Mouse (Mus musculus) intestine, embryonic 14.5 days (tissue): ENCODE measurements around the gene Adamtsl3. TPM values are rescaled to one million over a fixed set of nuclear protein-coding genes. Genes with fewer than 3 reads are reported as not detected.

Experiments
- ATAC-seq: fragments of 200-750 bp; cut with Nextera tagmentation; replicated peaks from 2 replicates; pipeline ENCODE4 v1.8.0; 2017; ENCODE audit warnings: low read depth, moderate number of reproducible peaks, moderate TSS enrichment, moderate library complexity; ENCODE audit not compliant: low FRiP score, low TSS enrichment
- DNase-seq: peaks from one replicate; pipeline ENCODE4 v3.0.0-alpha.2; 2018; ENCODE audit warnings: low spot score
- H3K27ac ChIP-seq: fragments of 300-500 bp; sonication (generic); 2 replicates; pipeline ENCODE4 v1.5.1; 2014; ENCODE audit warnings: low read depth, mild to moderate bottlenecking, control low read depth
- H3K27me3 ChIP-seq: fragments of 300-500 bp; sonication (generic); replicated peaks from 2 replicates; pipeline ENCODE4 v1.6.1; 2014; ENCODE audit warnings: low read length, control low read depth; ENCODE audit not compliant: control insufficient read depth, insufficient read depth
- H3K36me3 ChIP-seq: fragments of 300-500 bp; sonication (generic); 2 replicates; pipeline ENCODE4 v1.6.1; 2014; ENCODE audit warnings: low read length, control low read depth; ENCODE audit not compliant: control insufficient read depth, insufficient read depth
- H3K4me1 ChIP-seq: fragments of 300-500 bp; sonication (generic); replicated peaks from 2 replicates; pipeline ENCODE4 v1.6.1; 2014; ENCODE audit warnings: low read length, control low read depth, mixed read lengths; ENCODE audit not compliant: control insufficient read depth, insufficient read depth
- H3K4me2 ChIP-seq: fragments of 300-500 bp; sonication (generic); 2 replicates; pipeline ENCODE4 v1.6.1; 2014; ENCODE audit warnings: low read length
- H3K4me3 ChIP-seq: fragments of 300-500 bp; sonication (generic); 2 replicates; pipeline ENCODE4 v1.5.1; 2014; ENCODE audit warnings: low read depth, low read length, control low read depth, mixed read lengths
- H3K9ac ChIP-seq: fragments of 300-500 bp; sonication (generic); 2 replicates; pipeline ENCODE4 v1.6.1; 2014; ENCODE audit warnings: mild to moderate bottlenecking, low read length
- H3K9me3 ChIP-seq: fragments of 300-500 bp; sonication (generic); 2 replicates; pipeline ENCODE4 v1.6.1; 2016; ENCODE audit warnings: low read length, control low read depth; ENCODE audit not compliant: control insufficient read depth
- whole genome bisulfite sequencing: fragments of 180-500 bp; shearing (Covaris S2); extraction: QIAGEN DNeasy Blood & Tissue Kit; methylation state at CpG from one replicate; pipeline ENCODE4 v1.1.7; 2014; 5-methylcytosine and 5-hydroxymethylcytosine counted together
- polyA plus RNA-seq: library from polyadenylated mRNA; unstranded; fragments of >200 nt; fragmentation: Nextera tagmentation; extraction: Ambion mirVana; gene quantifications from 2 replicates; pipeline ENCODE4 v1.2.1, GENCODE M21; 2014

The Adamtsl3 gene
- polyA plus RNA-seq, 1 experiment from 2014 or later = 0.41 TPM

GRCm38 (mm10) chr7:82458376-82458775, 122.9 kb downstream of the Adamtsl3 start:
- no peak for DNase-seq
- H3K36me3 ChIP-seq = no peaks in the 10 kb centered on the region
- no peak overlapping the region for H3K27ac ChIP-seq
- 56% methylated on average over 2 of the region's 2 CpGs for WGBS
- ATAC-seq = no peak
- H3K4me1 ChIP-seq = no peaks in the 10 kb centered on the region
- no peak overlapping the region for H3K4me3 ChIP-seq
- no peaks in the 10 kb centered on the region for H3K27me3 ChIP-seq
- no peak overlapping the region for H3K4me2 ChIP-seq
- no peaks in the 10 kb centered on the region for H3K9me3 ChIP-seq
- no peak overlapping the region for H3K9ac ChIP-seq

DNA sequence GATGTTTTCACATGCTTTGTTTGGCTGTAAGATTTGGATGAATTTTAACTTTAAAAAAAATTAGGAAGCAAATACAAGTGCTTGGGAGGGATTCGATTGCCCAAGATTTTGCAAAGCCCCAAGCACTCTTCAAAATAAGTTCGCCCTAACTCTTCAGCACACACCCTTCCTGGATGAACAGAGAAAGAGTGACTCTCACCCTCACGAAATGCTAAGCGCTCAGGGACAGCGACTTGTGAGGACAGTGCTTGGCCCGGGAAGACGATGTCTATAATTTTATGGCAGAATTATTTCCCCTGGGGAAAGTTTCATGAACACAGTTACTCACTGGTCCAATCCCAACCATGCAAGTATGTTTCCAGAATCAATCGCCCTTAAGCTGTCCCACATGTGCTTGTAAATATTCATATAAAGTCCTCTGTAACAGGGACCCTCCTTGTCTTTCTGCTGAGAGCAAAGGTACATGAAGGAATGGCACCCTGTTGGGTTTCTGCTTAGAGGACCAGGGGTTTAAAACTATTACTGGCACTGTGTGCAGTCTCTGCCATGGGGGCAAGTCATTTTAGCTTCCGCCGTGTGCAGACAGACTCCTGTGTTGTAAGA, 127.5 kb downstream of the Adamtsl3 start:
- no peak for DNase-seq
- no peaks in the 10 kb centered on the region for H3K27me3 ChIP-seq
- H3K9ac ChIP-seq = no peak overlapping the region
- 86% methylated on average over 10 of the region's 10 CpGs for WGBS
- no peak overlapping the region for H3K27ac ChIP-seq
- H3K36me3 ChIP-seq = no peaks in the 10 kb centered on the region
- no peaks in the 10 kb centered on the region for H3K4me1 ChIP-seq
- no peak overlapping the region for H3K4me2 ChIP-seq
- ATAC-seq = no peak
- no peak overlapping the region for H3K4me3 ChIP-seq
- no peaks in the 10 kb centered on the region for H3K9me3 ChIP-seq

GRCm38 (mm10) chr7:82464364-82464763, 128.9 kb downstream of the Adamtsl3 start:
- Histone ChIP-seq H3K27ac (no peak overlapping the region), H3K4me3 (no peak overlapping the region), H3K9ac (no peak overlapping the region), H3K27me3 (no peaks in the 10 kb centered on the region), H3K36me3 (no peaks in the 10 kb centered on the region), H3K4me2 (no peak overlapping the region), H3K4me1 (no peaks in the 10 kb centered on the region), H3K9me3 (no peaks in the 10 kb centered on the region)
- DNase-seq (no peak), ATAC-seq (no peak)
- WGBS = 75% methylated on average over 2 of the region's 2 CpGs

GRCm38 (mm10) chr7:82465437-82465836, 129.9 kb downstream of the Adamtsl3 start:
- Histone ChIP-seq H3K4me3 (no peak overlapping the region), H3K27ac (no peak overlapping the region), H3K9me3 (no peaks in the 10 kb centered on the region), H3K36me3 (no peaks in the 10 kb centered on the region), H3K9ac (no peak overlapping the region), H3K27me3 (no peaks in the 10 kb centered on the region), H3K4me2 (no peak overlapping the region), H3K4me1 (no peaks in the 10 kb centered on the region)
- WGBS = 66% methylated on average over 6 of the region's 6 CpGs
- DNase-seq (no peak), ATAC-seq (no peak)

GRCm38 (mm10) chr7:82476441-82477221, 141.1 kb downstream of the Adamtsl3 start:
- ATAC-seq (no peak), DNase-seq (no peak)
- Histone ChIP-seq H3K4me2 (no peak overlapping the region), H3K4me1 (no peaks in the 10 kb centered on the region), H3K27ac (no peak overlapping the region), H3K9me3 (no peaks in the 10 kb centered on the region), H3K4me3 (no peak overlapping the region), H3K36me3 (no peaks in the 10 kb centered on the region), H3K9ac (no peak overlapping the region), H3K27me3 (no peaks in the 10 kb centered on the region)
- WGBS = 85% methylated on average over 16 of the region's 16 CpGs

- Histone ChIP-seq H3K9me3 (no peaks in the 10 kb centered on the region), H3K4me1 (no peaks in the 10 kb centered on the region), H3K4me2 (no peak overlapping the region), H3K4me3 (no peak overlapping the region), H3K36me3 (no peaks in the 10 kb centered on the region), H3K9ac (no peak overlapping the region), H3K27ac (no peak overlapping the region), H3K27me3 (no peaks in the 10 kb centered on the region)
- ATAC-seq (no peak), DNase-seq (no peak)
- WGBS = 72% methylated on average over 3 of the region's 3 CpGs
Observed at GRCm38 (mm10) chr7:82478461-82478860, 143.0 kb downstream of the Adamtsl3 start.

GRCm38 (mm10) chr7:82478861-82479755, 143.6 kb downstream of the Adamtsl3 start:
- H3K27ac ChIP-seq = no peak overlapping the region
- DNase-seq (no peak), ATAC-seq (no peak)
- no peak overlapping the region for H3K9ac ChIP-seq
- no peaks in the 10 kb centered on the region for H3K27me3 ChIP-seq
- H3K9me3 ChIP-seq = no peaks in the 10 kb centered on the region
- H3K4me1 ChIP-seq = no peaks in the 10 kb centered on the region
- no peaks in the 10 kb centered on the region for H3K36me3 ChIP-seq
- H3K4me2 ChIP-seq = no peak overlapping the region
- no peak overlapping the region for H3K4me3 ChIP-seq
- 74% methylated on average over 10 of the region's 10 CpGs for WGBS

GRCm38 (mm10) chr7:82483426-82483825, 147.9 kb downstream of the Adamtsl3 start:
- ATAC-seq = no peak
- no peak overlapping the region for H3K27ac ChIP-seq
- no peak for DNase-seq
- H3K4me1 ChIP-seq = no peaks in the 10 kb centered on the region
- no peaks in the 10 kb centered on the region for H3K9me3 ChIP-seq
- H3K27me3 ChIP-seq = no peaks in the 10 kb centered on the region
- no peaks in the 10 kb centered on the region for H3K36me3 ChIP-seq
- no peak overlapping the region for H3K9ac ChIP-seq
- no peak overlapping the region for H3K4me3 ChIP-seq
- 84% methylated on average over 3 of the region's 3 CpGs for WGBS
- H3K4me2 ChIP-seq = no peak overlapping the region
